Mouse (Mus musculus): Measurements from ENCODE around the gene Fyb2.
A peak's percentile ranks its signal among the peaks of the same experiment; 100 is the strongest.

DNA sequence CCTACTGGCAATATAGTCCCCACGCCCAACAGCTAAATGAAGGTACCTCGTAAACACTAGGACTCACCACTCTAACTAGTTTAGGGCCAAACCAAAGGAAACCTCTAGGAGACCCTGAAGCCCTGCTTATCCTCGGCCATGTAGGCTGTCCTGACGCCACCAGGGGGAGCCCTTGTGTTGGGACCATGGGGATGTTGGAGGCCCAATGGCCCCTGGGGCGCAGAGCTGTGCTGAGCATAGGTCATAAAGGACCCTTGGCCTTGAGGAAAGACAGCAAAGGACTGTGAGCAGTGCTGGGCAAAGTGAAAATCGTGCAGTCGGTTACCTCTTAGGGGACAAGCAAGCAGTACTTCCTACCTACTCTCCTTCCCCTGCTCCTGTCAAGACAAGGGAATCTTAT is 1.6 kb upstream of the Fyb2 start:
- peak; percentile 94 for TF ChIP-seq CTCF (conservative IDR thresholded peaks at IDR 0.05; ENCODE audit: low read length)
- no peak for TF ChIP-seq NANOG (IDR thresholded peaks at IDR 0.05; ENCODE audit: borderline replicate concordance, low read length)
- no peak for TF ChIP-seq POU5F1 (IDR thresholded peaks at IDR 0.05; ENCODE audit: borderline replicate concordance, low read length)

All from E14TG2a.4 (cell line).